Mouse (Mus musculus) T-cell, adult 2 months (primary cell): Measurements from ENCODE around the gene Mpzl2.

Experiments
- DNase-seq: peaks from one replicate; pipeline ENCODE4 v3.0.0; 2022; ENCODE audit warnings: low spot score

The Mpzl2 gene

DNA sequence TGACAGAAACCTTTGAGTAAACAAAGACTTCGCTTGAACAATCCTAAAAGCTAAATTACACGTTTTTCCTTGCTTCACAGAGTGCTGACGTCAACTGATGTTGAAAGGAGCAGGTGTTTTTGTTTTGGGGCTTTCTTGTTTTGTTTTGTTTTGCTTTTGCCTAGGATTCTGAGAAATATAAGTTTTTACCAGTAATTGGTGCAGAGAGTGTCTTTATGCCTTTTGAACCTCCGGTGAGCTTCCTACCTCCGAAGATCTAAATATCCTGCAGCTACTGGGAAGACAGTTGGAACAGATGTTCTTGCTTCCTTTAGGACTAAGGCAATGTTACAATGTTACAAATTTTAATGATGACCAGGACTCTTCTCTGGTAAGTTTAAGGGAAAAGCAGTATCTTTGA lies at the start of gene Mpzl2:
Gene Mpzl2 (plus strand): TSS at position 301 of the 400 bp plus-strand sequence.
- no peak for DNase-seq

DNA sequence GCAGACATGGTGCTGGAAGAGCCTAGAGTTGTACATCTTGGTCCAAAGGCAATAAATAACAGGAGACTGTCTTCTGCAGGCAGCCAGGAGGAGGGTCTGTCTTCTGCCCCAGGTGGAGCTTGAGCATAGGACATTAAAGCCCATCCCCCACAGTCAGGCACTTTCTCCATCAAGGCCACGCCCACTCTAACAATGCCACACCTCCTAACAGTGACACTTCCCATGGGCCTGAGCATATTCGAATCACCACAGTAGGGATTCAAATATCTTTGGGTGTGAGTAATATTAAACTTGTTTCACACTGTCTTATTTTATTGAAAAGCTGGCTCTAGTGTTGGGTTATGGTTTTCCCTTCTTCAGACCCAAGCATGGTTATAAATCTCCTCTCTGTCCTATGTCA lies 47.8 kb upstream of the Mpzl2 start:
- no peak for DNase-seq

DNA sequence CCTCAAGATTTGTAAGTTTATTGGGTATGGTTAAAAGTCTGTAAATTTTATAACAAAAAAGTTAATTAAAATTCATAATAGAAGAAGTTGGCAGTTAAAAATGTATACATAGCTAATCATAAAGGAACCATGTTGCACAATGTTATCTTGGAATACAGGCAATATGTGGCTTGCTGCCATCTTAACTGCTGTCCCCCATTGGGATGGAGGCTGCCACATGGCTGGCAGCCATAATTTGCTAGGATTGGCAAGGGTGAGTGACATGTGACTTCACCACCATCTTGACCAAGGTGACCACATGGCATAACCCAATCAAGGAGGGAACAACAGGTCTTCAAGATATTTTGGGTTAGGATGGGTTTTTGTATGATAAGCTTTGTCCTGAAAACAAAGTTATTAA lies 47.3 kb upstream of the Mpzl2 start:
- no peak for DNase-seq

DNA sequence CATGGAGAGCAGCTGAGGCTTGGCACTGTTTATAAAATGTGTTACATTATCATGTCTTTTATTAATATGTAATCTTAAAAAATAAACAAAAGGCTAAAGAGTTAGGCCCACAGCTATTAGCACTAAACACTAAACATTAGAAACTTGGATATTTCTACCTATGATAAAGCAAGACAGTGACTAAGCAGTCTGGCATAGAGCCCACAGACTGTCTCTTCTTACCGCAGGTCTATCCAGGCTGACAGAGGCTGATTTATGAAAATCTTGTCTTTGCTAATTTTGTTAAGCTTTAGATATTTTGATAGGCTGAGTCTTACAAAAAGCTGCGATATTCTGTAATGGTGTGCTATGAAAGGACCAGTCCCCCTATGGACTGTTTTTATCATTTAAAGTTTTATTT lies 46.3 kb upstream of the Mpzl2 start:
- no peak for DNase-seq

GRCm38 (mm10) chr9:44994962-44995361 lies 44.6 kb upstream of the Mpzl2 start:
- DNase-seq, result no peak

- DNase-seq, result peak; percentile 54
Measured at GRCm38 (mm10) chr9:44996590-44996989, 43.0 kb upstream of the Mpzl2 start.

GRCm38 (mm10) chr9:44998138-44998537 lies 41.5 kb upstream of the Mpzl2 start:
- DNase-seq, result peak; percentile 77

- peak; percentile 70 for DNase-seq
Measured at GRCm38 (mm10) chr9:44999171-44999570, 40.4 kb upstream of the Mpzl2 start.

GRCm38 (mm10) chr9:44999776-45000175 lies 39.8 kb upstream of the Mpzl2 start:
- no peak for DNase-seq

- DNase-seq, result no peak
Measured at GRCm38 (mm10) chr9:45000249-45000648, 39.4 kb upstream of the Mpzl2 start.

DNA sequence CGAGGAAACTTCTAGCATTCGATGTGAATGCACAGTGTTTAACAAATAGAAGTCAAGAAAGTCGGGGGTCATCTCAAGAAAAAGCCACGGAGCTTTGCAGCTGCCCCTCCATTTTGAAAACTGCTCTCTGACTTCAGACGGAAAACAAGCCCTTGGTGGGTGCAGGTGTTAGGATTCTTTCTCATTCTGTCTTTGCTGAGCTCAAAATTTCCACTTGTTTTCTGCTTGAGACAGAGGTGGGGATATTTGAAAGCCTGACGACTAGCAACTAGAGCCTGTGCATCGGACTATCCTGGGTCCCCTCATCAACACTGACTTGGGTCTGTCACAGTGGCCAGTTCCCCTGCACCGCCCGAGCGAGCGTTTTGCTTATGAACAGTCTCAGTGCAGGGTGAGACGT lies 32.2 kb upstream of the Mpzl2 start:
- DNase-seq, result no peak

- DNase-seq, result peak; percentile 39
Measured at GRCm38 (mm10) chr9:45008342-45008741, 31.3 kb upstream of the Mpzl2 start.

DNA sequence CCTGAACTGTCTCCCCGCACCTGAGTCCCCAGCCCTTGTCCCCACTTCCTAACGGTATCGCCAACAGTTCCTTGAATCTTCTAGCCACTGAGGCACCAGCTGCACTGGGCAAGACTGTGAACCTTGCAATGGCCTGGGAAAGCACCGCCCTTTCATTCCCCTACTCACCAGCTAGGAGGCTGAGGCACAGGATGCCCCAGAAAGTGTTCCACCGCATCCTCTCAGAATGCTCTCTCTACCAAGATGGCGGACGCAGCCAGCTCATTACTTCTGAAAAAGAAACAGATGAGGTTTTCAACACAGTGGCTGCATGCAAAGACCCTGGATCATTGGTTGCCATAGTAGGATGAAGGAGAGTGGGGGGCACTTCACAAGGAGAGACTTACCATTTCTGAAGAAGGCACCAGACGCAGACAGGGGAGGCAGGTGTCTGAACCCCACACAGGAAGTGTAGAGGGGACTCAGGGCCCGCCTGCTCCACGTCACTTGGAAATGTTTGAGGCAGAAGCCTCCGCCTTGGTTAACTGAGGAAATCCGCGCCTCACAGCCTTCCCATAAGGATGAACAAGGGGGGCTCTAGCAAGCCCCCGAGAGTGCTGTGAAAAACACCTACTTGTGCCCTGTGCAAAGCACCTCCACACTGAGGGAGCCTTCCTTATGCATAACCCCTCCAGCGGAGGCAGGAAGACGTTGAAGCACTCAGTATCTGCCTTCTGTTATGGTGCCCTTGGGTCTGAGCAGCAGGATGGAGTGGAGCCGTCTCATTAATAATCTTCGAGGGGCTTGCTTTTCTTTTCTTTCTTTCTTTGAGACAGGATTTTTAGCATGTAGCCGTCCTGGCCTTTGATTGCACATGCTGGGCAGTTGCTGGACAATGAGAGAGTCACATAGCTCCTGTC lies 30.2 kb upstream of the Mpzl2 start, which contains the start of gene Cd3e:
Gene Cd3e (minus strand): TSS at position 448 of the 899 bp plus-strand sequence.
- DNase-seq, result peak; percentile 81

DNA sequence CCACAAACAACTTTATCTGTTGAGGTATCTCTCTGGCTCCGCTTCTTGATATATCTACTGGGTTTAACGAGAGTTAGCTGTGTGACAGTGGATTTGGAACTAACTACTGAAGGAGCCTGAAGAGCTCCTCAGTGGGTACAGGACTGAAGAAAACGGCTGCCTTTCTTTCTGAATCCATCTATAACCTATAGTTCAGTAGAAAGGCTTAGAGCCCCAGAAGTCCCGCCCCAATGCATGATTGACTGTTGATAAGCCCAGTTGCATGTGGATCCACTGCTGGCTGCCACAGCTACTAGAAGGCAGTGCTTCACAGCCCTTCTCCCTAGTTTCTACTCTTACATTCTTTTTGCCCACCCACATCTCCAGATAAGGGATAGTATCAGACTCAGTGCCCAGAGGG lies 29.1 kb upstream of the Mpzl2 start:
- DNase-seq, result peak; percentile 73

DNA sequence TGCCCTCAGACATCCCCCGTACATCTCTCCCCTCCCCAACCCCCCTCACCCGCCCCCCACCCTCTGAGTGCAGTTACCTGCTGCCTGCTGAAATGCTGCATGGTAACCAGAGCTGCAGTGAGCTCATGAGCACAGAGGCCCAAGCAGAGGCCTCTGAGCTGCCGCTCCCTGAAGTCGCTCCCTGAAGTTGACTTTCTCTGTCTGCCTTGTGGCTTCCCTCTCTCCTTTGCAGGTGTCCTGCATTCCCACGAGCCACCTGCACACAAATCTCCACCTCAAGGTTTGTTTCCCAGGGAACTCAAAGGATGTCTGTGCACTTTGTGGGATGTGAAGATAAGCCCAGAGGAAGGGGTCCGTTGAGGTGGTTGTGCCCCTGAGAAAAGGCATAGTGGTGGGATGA lies 28.3 kb upstream of the Mpzl2 start:
- no peak for DNase-seq

DNA sequence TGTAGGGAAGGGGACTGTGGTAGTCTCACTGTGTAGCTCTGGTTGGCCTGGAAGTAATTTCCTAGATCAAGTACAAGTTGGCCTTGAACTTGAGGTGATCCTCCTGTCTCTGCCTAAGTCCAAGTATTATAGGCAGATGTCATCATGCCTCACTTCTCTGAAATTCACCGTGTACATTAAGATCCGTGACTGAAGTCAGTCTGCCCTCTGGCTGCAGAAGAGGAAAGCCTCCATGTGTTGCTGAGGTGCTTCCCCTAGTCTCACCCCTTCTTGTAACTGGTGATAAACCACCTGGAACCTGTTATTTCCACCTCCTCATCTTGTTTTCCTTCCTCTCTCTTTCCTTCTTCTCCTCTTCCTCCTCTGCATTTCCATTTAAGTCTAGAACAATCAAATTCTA lies 24.7 kb upstream of the Mpzl2 start:
- DNase-seq, result peak; percentile 40

DNA sequence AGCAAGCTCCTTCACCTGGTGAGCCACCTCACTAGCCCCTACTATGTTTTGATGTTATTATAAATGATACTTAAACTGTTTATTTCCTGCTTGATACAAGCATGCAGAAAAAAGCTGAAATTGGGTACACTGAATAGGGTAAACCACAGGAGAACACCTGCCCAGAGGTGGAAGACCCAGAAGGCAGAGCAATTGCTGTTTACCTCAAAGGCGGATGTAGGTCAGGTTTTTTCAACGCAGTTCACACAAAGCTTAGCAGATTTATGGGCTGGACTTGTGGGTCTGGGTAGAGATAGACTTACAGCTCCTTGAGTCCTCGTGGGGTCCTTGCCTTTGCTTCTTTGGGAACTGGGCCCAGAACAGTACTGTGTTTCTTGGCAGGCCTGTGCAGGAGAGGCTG lies 23.8 kb upstream of the Mpzl2 start:
- DNase-seq, result peak; percentile 73

DNA sequence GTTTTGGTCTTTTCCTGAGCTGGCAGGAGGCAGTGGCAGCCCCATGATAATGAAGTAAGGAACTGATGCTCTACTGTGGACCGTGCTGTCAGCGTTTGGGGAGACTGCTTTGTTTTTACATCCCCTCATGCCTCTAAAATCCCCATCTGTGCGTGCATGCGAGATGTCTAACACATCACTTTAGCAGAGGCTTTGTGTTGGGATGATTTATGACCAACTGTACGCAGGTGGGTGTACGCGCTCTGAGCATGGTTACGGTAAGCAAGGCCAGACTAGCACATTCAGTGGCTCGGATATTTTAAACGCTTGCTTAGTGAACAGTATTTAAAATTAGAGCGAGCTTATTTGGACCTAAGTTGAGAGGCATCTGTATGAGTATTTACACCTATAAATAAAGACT lies 21.6 kb upstream of the Mpzl2 start:
- DNase-seq, result no peak

- DNase-seq, result peak; percentile 73
Measured at GRCm38 (mm10) chr9:45022800-45023199, 16.8 kb upstream of the Mpzl2 start.

DNA sequence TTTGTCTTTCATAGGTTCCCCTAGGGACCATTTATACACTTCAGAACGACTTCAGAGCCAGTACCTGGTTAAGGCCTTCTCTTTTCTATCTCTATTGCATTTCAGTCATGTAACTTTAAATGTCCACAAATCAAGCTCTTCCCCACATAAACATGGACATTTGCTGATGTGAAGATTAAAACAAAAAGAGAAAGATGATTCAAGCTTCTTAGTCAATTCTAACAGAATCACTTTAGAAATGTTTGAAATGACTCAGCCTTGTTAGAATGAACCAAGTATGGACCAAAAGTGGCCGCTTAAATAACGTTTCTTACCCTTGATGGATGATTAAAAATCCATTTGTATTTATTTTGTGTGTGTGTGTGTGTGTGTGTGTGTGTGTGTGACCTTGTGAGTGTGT lies 16.0 kb upstream of the Mpzl2 start:
- DNase-seq, result no peak

GRCm38 (mm10) chr9:45024187-45024586 lies 15.4 kb upstream of the Mpzl2 start:
- DNase-seq, result no peak

GRCm38 (mm10) chr9:45027376-45027775 lies 12.2 kb upstream of the Mpzl2 start:
- DNase-seq, result no peak

GRCm38 (mm10) chr9:45030341-45030740 lies 9.3 kb upstream of the Mpzl2 start:
- DNase-seq, result no peak

GRCm38 (mm10) chr9:45032261-45032660 lies 7.3 kb upstream of the Mpzl2 start:
- no peak for DNase-seq
